Mouse (Mus musculus) ovary, postnatal 36 days (tissue): ENCODE data around the gene Gm38100.
A peak's percentile ranks its signal among the peaks of the same experiment; 100 is the strongest.

ENCODE experiments used
- DNase-seq: peaks from one replicate; pipeline ENCODE4 v3.0.0; 2022; ENCODE audit warnings: low spot score, mixed read lengths

Gene Gm38100

DNA sequence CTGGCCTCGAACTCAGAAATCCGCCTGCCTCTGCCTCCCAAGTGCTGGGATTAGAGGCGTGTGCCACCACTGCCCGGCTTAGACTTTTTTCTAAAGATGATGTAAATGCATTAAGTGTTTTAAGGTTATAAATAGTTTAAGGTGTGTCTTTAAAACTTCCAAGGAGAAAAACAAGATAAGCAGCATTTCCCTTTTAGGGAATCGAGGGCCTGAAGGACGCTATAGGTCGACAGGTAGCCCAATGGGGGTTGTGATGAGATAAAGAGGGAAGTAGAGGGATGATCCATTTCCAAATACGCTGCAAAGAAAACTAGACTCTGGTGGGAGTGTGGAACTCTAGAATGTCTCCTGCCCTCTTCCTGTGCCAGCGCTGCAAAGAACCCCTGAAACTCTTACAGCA, at the start of gene Gm38100:
Gm38100 (plus strand) TSS at position 301 of the 400 bp plus-strand sequence.
- DNase-seq: no peak

DNA sequence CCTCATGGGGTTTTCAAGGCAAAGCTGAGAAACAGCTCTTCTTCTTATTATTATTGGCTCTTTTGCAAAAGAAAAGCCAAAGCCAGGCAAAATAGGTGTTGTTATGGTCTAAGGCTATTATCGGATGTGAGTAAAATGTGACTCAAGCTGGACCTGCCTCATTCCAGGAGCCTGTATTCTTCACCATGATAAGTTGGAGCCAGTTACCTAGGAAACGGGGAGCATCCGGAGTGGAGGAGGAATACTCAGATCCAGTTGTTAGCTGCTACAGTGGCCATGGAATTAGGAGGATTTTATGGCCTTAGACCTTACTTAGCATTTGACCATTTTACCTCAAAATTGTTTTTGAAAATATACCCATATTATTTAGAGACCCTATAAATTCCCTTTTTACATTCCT, 49.4 kb upstream of the Gm38100 start:
- no peak for DNase-seq

DNA sequence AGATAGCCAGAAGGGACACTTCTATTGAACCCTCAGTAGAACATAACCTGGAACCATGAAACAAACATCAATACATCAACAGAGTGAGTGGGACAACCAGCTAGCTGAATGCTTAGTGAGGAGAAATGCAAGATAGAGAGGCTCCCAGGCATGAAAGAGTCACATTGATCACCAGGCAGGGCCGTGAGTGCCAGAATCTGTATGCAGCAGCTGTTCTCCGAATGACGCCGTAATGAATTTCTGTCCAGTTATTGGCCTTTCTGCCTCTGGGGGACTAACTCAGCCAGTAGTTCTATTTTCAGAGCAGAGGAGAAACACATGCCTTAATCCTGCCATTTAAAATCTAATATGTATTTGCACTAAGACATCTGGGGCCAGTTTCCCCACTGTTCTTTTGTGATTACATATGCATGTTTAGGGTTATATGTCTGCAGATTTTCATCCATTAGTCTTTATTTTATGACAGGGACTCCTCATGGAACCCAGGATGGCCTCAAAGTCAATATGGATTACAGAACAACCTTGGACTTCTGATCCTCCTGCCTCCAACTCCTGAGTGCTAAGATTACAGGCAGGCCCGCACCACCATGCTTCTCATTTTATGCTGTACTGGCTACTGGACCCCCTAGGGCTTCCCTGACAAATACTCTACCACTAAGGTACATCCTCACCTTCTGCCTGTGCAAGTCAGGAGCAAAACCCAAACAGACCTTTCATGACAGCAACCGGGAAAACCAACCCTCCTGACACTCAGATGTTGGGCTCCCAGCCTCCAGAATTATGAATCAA, 47.9 kb upstream of the Gm38100 start:
- no peak for DNase-seq

DNA sequence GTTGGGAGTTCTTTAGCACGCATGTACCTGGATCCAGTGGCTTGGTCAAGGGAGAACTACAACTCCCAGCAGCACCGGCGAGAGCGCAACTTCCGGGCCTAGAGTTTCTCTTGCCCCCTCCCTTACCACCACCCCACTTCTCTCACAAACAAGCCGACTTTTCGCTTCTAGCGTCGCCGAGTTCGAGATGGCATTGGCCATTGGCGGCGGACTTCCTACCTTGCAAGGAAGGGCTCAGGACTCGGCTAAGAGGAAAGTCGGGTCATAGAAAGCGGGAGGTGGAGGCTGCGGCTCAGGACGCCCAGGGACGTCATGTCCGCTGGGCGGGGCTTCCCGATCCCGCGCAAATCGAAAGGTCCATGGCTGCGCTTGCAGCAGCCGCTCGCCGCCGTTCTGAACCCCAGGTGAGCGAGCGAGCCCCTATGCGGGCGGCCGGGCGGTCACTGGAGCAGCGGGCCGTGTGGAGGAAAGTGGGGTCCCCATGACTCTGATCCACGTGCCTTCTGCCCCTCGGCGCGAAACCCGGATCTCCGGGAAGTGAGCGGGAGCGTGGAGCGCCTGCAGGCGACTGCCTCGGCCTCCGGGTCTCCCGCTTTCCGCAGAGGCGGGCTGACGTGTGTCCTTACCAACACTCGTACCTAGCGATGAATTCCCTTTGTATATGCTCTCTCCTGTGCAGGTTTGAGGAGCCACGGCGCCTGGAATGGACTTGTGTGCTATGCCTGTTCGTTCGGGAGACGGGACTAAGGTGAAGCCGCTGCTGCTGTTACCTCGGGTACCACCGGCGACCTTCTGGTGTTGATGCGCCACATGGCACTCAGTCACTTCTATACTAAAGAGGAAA, 39.5 kb upstream of the Gm38100 start, which contains the start of gene Exo1:
Exo1 (plus strand) TSS at position 129 of the 844 bp plus-strand sequence.
- peak; percentile 85 for DNase-seq

DNA sequence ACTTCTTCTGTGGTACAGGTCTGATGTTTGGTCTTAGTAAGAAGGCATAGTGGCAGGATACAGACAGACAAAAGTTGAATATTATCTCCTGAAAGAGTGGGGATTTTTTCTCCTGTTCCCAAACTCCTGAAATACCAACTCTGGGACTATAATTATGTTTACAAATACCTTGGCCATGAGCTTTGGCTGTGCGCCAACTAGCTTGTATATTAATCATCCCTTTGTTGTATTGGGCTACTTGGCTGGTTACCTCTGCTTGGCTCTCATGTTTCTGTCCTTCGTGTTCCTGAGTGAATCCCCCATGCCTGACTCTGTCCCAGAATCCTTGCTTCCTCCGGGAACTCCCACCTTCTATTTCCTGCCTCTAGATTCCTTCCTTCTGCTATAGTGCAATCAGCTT, 36.7 kb upstream of the Gm38100 start:
- no peak for DNase-seq

DNA sequence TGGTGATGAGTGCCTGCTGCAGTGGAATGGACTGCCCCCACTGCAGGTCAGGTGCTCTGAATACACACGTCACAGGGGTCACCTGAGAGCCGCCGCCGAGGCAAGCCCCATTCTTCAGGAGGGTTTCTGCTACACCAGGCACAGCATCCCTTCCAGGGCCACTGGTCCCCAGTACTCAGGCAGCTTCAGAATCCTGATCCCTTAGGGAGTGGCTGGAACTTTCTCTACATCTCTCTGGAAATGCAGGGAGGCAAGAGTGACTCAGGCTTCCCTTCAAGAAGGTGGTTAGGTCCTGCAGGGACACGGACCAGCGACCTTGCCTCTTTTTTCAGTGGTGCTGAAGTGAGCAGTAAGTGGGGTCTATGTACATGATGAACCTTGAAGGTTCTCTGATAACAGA, 26.9 kb upstream of the Gm38100 start:
- DNase-seq: no peak

DNA sequence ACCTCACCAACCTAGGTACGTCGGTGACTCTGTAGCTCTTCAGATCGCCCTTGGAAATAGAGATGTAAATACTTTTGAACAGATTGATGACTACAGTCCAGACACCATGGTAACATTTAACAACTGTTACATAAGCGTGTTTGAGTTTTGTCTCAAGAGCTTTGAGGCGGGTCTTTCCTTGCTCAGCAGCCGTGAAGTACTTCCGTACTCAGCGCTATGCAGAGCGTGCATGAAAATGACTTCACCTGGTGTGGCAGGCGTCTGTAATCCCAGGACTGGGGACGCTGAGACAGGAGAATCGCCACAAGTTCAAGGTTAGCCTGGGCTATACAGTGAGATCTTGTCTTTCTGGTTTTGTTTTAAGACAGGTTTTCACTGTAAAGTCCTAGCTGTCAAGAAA, 26.4 kb upstream of the Gm38100 start:
- DNase-seq: no peak

DNA sequence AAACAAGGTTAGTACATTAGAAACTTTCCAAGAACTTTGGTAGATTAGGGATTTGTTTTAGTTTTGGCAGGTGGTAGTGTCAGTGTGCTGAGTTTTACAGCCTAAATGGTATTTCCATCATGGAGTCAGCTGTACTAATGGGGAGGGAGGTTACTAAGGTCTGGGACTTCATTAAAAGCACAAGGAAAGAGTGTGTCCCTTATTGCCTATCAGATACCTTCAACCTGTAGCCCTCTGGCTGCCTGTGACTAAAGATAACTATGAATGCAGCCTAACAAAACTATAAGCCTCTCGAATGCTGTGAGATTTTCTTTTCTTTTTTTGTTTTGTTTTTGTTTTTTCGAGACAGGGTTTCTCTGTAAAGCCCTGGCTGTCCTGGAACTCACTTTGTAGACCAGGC, 8.9 kb upstream of the Gm38100 start:
- no peak for DNase-seq

DNA sequence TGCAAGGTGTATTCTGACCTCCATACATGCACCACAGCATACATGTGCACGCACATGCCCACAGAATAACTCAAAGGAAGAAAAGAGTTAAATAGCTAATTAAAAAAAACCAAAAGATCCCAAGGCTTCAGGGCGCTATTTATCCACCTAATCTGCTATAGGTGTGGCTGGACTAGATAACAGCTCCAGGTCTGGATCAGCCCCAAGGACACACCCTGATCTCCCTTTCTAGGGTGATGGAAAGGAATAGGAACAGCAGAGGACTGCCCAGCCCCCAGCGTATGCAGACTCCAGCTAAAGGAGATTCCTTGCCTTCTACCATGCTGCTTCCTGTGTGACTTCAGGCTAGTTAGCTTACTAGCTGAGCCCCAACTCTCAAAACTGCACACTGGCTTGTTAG, 8.1 kb upstream of the Gm38100 start:
- DNase-seq: no peak

DNA sequence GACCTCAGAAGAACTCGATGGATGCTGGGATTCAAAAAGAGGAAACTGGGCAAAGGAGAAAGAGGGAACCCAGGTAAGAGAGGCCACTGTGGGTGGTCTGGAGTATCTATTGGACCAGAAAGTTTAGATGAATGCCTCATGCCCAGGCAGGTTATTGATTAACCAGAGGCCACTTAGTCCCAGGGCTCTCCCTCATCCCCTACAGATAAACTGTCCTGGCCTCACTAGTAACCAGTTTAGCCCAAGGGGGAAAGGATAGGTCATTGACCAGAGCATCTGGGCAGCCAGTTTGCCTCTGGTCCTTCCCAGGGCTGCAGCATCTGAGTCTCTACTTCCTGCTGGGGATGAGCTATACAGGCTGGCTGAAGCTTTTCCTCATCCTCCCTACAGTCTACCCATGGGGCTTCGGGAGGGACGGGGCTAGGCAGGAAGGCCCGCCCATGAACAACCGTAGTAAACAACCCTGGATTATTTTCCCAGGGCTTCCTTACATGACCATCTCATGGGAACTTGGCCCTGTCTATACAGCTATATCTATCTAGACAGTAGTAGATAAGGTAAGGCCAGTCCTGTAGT, 6.3 kb upstream of the Gm38100 start:
- DNase-seq: no peak

DNA sequence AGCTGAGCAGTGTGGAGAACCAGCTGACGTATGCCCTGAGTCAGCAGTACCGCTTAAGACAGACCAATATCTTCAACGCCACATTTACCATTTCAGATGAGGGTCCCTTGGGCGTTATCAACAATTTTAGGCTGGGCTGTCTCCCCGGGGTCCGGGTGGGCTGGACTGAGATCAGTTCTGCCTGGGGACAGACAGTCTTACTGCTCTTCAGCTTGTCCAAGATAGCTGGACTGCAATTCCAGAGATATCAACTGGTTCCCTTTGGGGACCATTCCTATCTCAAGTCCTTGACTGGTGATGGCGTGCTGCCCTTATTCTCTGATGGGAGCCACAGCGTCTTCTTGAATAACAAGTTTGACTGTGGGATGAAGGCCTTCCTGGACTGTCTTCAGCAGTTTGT, 962 bp downstream of the Gm38100 start:
- no peak for DNase-seq

DNA sequence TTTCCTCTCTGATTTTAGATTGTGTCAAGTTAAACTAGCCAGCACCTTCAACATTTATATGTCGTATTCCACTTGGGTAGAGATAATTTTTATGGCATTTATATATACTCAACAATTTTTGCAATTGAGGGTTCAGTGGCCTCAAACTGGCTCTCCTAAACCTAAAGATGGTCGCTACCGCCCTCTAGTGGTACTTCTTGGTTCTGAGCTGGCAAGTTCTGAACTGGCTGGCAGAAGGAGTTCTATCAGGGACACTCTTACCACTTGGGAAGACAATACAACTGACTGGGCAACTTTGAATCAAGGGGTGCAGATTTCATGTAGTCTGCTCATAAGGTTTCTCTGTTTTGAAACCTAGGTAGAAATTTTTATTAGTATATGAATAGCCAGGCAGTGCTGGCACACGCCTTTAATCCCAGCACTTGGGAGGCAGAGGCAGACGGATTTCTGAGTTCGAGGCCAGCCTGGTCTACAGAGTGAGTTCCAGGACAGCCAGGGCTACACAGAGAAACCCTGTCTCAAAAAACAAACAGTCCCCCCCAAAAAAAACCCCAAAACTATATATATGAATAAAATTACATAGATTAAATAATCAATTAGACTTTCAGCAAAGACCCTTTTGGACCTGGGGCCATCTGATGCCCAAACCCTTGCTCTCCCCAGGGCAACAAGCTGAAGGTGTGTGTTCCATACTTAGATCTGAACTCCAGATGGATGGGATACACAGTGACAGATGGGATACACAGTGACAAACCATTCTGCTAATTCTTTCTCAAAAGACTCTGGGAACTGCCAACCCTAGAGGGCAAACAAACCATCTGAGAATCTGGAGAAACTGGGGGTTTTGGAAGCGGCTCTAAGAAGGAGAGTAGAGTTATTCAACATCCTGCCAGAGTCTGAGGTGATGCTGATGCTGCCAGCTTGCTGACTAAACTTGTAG, 4.0 kb downstream of the Gm38100 start:
- DNase-seq: peak; percentile 52

DNA sequence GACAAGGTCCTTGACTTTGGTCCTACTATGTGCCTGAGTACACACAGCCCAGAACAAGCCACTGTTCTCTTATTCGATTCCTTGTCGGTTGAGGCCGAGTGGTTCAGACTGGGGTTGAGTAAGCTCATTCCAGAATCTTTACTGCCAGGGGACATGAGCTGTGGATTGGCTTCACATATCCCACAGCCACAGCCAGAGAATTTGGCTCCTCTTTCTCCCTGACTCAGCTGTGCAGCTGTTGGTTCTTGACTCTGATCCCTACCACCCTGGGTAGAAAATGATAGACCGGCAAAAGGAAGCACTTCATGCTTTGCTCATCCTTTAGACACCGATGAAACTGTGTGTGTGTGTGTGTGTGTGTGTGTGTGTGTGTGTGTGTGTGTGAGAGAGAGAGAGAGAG, 11.3 kb downstream of the Gm38100 start:
- no peak for DNase-seq

DNA sequence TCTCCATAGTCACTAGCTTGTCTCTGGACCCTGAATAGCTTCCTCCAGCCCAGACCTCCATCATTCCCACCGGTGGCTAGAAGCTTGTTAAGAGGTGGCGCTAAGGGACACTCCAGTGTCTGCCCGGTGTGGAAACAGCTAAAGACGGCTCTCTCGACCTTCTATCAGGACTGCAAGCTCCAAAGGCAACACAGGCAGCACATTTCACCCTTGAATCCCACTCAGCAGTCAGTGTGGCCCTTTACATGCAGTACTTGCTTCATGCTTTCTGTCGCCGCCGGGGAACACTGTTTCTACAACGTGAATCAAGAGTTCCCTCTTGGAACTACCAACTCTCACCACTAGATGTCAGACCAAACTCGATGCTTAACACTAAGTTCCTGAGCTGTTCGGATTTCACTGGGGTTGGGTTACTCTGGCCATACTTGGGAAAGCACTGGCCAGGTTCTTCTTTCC, 16.2 kb downstream of the Gm38100 start:
- peak; percentile 16 for DNase-seq

DNA sequence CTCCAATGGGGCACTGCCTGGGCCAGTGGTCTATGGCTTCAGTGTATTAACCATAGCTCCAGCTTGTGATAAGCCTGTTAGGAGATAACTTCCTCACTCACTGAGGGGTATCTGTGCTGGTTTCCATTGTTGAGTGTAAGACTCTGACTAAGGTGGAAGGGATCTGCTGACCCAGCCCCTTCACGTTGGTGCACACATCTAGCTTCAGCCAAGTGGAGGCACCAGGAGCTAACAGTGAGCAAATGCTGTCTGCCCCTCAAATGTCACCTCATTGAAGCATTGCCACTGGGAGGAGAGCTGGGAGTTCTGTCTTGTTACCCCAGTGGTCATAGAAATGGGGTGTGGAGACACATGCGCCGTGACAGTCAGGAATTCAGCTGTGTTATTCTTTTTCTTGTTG, 18.6 kb downstream of the Gm38100 start:
- no peak for DNase-seq

DNA sequence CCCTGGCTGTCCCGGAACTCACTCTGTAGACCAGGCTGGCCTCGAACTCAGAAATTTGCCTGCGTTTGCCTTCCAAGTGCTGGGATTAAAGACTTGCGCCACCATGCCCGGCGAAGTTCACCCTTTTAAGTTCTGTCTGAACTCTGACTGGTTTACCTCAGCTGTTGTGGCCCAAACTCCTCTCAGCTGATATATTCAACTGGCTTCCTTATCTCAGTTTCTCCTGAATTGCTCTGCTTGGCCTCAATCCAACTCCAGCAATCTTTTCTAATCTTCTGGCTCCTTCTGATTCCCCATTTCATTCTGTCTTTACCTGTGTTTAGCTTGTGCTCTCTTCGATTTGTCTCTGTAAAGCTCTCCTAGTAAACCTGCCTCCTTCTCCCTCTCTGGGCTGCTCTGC, 23.0 kb downstream of the Gm38100 start:
- DNase-seq: no peak

DNA sequence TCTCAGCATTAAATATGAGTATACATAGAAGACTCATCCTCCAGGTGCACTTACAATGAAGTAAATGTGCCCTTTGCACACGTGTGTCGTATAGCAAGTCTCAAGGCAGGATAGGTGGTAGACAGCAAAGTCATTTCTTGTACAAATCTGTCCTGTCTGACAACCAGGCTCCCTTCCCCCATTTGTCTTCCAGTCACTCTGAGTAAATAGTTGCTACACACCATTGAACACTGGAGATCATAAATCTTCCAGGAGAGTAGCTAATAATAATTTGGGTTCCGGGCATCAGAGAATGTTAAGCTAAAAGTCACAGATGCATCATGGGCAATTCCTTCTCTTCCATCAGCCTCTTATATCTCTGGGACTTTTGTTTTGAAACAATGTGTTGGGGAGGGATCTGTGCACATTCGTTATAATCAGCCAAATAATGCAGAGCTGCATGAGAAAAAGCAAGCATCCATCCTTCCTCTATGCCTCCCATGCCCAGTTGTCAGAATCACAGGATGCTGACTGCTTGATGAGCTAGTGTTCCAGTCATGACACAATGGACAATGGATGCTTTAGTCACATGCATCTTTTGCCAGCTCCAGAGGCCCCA, 26.7 kb downstream of the Gm38100 start:
- DNase-seq: no peak

DNA sequence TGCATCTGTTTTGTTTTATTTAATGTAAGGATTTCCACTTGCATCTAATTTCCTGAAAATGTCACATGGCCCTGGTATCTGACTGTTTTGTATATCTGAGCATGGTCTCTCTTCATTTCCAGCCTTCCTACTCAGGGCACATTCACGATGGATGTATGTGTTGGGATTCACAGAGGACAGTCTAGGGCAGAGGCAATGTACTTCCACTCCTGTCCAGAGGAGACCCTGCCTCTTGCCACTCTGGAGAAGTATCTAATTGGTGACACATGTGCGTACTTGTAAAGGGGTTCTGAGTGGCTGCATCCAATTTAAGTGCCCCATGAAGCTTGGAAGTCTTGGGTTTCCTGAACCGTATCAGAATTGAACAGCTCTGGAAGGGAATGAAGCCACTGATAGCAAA, 30.3 kb downstream of the Gm38100 start:
- no peak for DNase-seq

DNA sequence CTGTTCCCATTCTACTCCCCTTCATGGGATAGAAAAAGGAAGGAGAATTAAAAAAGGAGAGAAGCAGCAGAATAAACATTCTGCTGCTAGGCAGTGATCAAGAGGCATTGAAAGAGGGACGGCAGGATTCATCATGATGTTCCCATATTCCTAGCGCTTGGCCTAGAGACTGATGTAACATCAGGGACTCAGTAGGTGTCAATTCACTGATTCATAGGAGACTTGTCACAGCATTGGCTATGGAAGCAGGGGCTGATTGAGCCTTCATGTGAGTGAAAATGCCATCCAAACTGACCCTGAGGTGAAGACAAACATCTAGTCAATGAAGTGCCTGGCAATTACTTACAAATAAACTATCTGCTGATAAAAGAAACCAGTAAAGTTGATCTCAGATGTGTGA, 30.7 kb downstream of the Gm38100 start:
- DNase-seq: no peak

DNA sequence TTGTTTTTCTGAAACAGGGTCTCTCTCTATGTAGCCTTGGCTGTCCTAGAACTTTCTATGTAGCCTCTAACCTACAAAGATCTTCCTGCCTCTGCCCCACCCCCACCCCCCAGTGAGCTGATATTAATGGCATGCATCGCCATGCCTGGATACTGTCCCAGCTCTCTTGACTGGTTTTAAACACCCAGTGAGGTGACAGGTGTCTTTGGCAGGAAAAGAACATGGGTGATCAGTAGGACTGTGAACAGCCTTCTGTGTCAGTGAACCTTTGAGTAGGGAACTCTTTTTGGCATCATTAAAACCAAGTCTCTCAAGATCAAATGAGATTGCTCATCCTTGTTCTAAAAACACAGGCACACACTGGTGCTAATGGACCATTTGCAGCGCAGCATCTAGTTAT, 41.7 kb downstream of the Gm38100 start:
- no peak for DNase-seq

DNA sequence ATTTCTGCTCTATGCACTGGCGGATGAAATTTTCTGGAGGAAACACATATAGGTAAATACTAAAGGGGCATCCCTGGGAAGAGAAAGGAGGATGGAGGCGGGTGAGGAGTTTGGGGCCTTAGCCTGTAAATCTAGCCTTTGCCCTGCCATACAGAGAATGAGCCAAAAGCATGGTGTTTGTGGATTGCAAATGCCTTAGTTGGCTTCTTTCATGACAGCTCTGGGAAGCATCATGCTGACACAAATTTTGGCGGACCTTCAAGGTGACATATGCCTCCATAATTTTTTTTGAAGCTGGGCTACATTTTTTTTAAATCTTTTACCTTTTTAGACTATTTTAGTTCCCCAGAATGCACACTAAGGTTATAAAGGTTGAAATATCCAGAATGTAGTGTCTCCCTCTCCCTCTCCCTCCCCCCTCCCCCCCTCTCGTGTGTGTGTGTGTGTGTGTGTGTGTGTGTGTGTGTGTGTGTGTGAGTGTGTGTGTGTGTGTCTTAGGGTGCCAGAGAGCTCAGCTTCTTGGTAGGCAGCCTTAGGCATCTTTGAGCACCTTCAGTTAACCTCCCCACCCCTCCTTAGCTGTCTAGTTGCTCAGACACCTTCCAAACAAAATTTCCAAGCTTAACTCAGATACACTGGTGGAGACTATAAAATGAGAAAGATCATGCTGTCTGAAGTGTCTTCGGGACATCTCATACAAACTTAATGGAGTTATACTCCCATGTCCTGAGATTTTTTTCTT, 47.0 kb downstream of the Gm38100 start:
- no peak for DNase-seq
